Mouse (Mus musculus) forebrain, postnatal 0 days (tissue): ENCODE measurements at regions not wholly inside any gene's neighbourhood (a gene's known extent, or its start where the extent isn't known, plus 50 kb on each side); places are given as distances from the start of the nearest gene placed in this dataset.

Experiments
- ATAC-seq: fragments of 200-750 bp; cut with Nextera tagmentation; 2 replicates; pipeline ENCODE4 v1.8.0; 2017; ENCODE audit warnings: mild to moderate bottlenecking, moderate library complexity
- DNase-seq: peaks from one replicate; pipeline ENCODE4 v3.0.0-alpha.2; 2015
- H3K27ac ChIP-seq: fragments of 300-500 bp; sonication (generic); 2 replicates; pipeline ENCODE4 v1.5.1; 2014; ENCODE audit warnings: low read depth, mild to moderate bottlenecking, antibody characterized with exemption, low read length, moderate library complexity, mixed read lengths
- H3K27me3 ChIP-seq: fragments of 300-500 bp; sonication (generic); 2 replicates; pipeline ENCODE4 v1.6.1; 2014; ENCODE audit warnings: mild to moderate bottlenecking, low read length, mixed read lengths; ENCODE audit not compliant: insufficient read depth
- H3K36me3 ChIP-seq: fragments of 300-500 bp; sonication (generic); 2 replicates; pipeline ENCODE4 v1.6.1; 2014; ENCODE audit warnings: mild to moderate bottlenecking, moderate library complexity; ENCODE audit not compliant: insufficient read depth
- H3K4me1 ChIP-seq: fragments of 300-500 bp; sonication (generic); 2 replicates; pipeline ENCODE4 v1.6.1; 2014; ENCODE audit warnings: antibody characterized with exemption; ENCODE audit not compliant: insufficient read depth
- H3K4me2 ChIP-seq: fragments of 300-500 bp; sonication (generic); 2 replicates; pipeline ENCODE4 v1.6.1; 2014; ENCODE audit warnings: low read depth, mild to moderate bottlenecking, moderate library complexity
- H3K4me3 ChIP-seq: fragments of 300-500 bp; sonication (generic); 2 replicates; pipeline ENCODE4 v1.5.1; 2014; ENCODE audit warnings: low read depth, low read length, mixed read lengths
- H3K9ac ChIP-seq: fragments of 300-500 bp; sonication (generic); 2 replicates; pipeline ENCODE4 v1.6.1; 2014; ENCODE audit warnings: mild to moderate bottlenecking
- H3K9me3 ChIP-seq: fragments of 300-500 bp; sonication (generic); 2 replicates; pipeline ENCODE4 v1.6.1; 2016; ENCODE audit warnings: low read length
- CTCF ChIP-seq: sonication (generic); IDR thresholded peaks from 2 replicates; pipeline ENCODE4 v1.5.1; 2016; ENCODE audit warnings: antibody characterized with exemption, control low read depth, low read depth
- WGBS: fragments of 180-500 bp; shearing (Covaris S2); extraction: QIAGEN DNeasy Blood & Tissue Kit; methylation state at CpG from one replicate; pipeline ENCODE4 v1.1.7; 2014; 5-methylcytosine and 5-hydroxymethylcytosine counted together

DNA sequence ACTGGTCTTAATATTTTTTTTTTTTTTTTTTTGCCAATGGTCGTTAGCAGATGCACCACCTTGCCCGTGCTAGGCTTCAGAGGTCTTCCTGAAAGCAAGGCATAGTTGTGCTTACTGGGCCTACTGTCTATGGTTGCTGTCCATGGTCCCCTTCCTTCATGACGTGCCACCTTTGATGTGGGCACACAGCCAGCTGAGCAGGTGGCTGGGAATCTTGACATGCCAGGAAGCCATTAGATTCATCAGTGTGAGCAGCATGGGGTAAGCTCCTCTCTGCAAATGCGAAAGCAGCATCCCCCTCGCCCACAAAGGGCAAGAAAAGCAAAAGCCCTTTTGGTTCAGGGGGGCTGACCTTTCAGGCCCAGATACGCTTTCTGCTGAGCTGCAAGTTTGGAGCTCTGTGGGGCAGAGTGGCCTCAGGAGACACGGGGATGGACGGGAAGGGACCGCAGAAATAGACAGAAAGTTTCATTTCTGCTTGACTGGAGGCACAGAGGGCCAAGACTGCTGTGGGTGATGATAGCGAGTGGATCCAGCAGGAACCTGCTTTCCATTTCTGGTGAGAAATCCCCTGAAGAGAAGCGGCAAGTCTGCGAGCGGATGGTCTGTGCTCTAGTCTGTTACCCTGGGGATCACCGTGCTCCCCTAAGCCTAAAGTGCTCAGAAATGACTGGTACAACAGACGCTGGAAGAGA is 116.8 kb downstream of the Zfp326 start:
- Histone ChIP-seq H3K9ac (no peak overlapping the region), H3K4me1 (no peaks in the 10 kb centered on the region), H3K9me3 (no peaks in the 10 kb centered on the region), H3K4me2 (no peak overlapping the region), H3K36me3 (no peaks in the 10 kb centered on the region), H3K27ac (no peak overlapping the region), H3K4me3 (no peak overlapping the region), H3K27me3 (no peaks in the 10 kb centered on the region)
- DNase-seq (no peak), ATAC-seq (no peak)
- WGBS: 62% methylated on average over 15 of the region's 15 CpGs
- TF ChIP-seq CTCF: no peak

DNA sequence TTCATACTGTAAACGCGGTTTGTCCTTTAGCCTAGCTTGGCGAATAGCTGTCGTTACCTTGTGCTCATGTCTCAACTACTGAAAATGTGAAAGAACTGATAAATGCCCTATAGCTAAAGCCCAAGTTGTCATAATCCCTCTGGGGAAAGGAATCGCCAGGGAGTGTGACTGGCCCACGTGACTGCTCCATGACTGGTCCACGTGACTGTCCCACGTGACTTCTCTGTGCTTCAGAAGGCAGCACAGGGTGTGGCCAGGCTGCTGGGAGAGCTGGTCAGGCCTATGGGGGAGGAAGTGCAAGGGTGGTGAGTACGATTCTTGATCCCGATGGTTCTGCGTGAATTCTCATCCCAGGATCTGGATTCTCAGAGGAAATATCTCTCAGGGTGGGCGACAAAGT is 114.4 kb downstream of the Zfp326 start:
- Histone ChIP-seq H3K4me2 (no peak overlapping the region), H3K27me3 (no peaks in the 10 kb centered on the region), H3K9me3 (no peaks in the 10 kb centered on the region), H3K9ac (no peak overlapping the region), H3K36me3 (no peaks in the 10 kb centered on the region), H3K4me1 (no peaks in the 10 kb centered on the region), H3K27ac (no peak overlapping the region), H3K4me3 (no peak overlapping the region)
- 87% methylated on average over 12 of the region's 12 CpGs for WGBS
- ATAC-seq (no peak), DNase-seq (no peak)
- no peak for TF ChIP-seq CTCF

DNA sequence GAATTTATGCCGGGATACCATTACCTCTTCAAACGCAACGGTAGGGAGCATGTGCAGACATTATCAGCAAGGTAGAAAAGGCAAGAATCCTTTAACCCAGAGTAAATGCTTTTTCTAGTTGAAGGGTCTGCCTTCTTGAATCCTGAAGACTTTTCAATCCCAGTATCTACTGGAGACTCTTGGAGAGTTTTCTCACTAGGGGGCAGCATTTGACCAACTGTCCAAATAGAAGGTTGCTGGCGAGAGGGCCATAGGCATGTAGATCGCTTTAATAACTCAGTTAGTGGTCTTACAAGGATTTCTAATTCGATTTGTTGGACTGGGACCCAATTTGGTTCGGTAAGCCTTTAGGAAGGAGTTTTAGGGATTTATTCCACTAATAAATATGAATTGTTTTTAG is 110.0 kb downstream of the Zfp326 start:
- no peaks in the 10 kb centered on the region for H3K27me3 ChIP-seq
- DNase-seq: peak; percentile 79
- H3K4me2 ChIP-seq: no peak overlapping the region
- ATAC-seq: no peak
- no peak overlapping the region for H3K27ac ChIP-seq
- H3K36me3 ChIP-seq: no peaks in the 10 kb centered on the region
- H3K4me3 ChIP-seq: no peak overlapping the region
- H3K9ac ChIP-seq: no peak overlapping the region
- H3K4me1 ChIP-seq: no peaks in the 10 kb centered on the region
- H3K9me3 ChIP-seq: no peaks in the 10 kb centered on the region
- WGBS: 39% methylated on average over 7 of the region's 7 CpGs
- TF ChIP-seq CTCF: peak; percentile 69

DNA sequence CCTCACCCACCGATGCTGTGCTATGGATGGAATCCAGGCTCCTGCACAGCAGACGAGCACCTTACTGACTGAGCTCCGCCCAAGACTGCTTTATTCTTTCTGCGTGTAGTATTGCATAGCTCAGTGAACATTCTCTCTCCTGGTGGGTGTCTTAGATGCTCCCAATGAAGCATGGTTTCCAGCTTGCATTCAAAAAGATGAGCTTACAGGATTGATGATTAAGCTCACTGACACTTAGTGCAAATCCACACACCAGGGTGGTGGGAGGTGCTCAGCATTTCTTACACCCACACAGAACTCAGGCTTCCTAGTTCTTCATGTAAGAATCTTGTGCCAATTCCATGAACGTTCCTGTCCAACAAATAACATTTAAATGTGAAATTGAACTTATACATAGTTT is 106.8 kb downstream of the Zfp326 start:
- no peak overlapping the region for H3K9ac ChIP-seq
- ATAC-seq: no peak
- no peak overlapping the region for H3K27ac ChIP-seq
- no peak for DNase-seq
- no peak for TF ChIP-seq CTCF
- H3K9me3 ChIP-seq: no peaks in the 10 kb centered on the region
- H3K4me3 ChIP-seq: no peak overlapping the region
- H3K36me3 ChIP-seq: no peaks in the 10 kb centered on the region
- H3K4me1 ChIP-seq: no peaks in the 10 kb centered on the region
- no peaks in the 10 kb centered on the region; the same call in 1 of the 2 replicates for H3K27me3 ChIP-seq
- 75% methylated on average over 5 of the region's 5 CpGs for WGBS
- no peak overlapping the region for H3K4me2 ChIP-seq

DNA sequence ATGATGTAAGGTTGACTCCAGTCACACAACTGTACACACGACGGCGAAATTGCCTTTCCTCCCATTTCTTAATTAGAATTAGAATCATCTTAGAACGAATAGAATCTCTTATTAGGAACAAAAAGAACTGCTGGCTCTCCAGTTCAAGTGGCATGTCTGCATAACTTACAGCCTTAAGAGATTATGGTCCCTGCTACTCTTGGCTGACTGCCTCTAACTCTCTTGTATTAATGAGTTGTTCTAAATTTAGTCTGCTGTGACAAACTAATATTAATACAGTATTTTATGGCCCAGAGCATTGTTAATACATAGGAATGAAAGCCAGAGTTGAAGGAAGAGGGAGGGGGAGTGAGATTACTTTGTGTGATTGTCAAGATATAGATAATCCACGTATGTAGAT is 100.4 kb downstream of the Zfp326 start:
- no peak overlapping the region for H3K4me2 ChIP-seq
- no peak for TF ChIP-seq CTCF
- no peak overlapping the region for H3K4me3 ChIP-seq
- no peaks in the 10 kb centered on the region for H3K36me3 ChIP-seq
- peaks cover 3% of the 10 kb centered on the region; the same call in 1 of the 2 replicates for H3K27me3 ChIP-seq
- 43% methylated on average over 5 of the region's 5 CpGs for WGBS
- H3K9me3 ChIP-seq: no peaks in the 10 kb centered on the region
- ATAC-seq: no peak
- no peaks in the 10 kb centered on the region for H3K4me1 ChIP-seq
- no peak overlapping the region for H3K27ac ChIP-seq
- DNase-seq: no peak
- H3K9ac ChIP-seq: no peak overlapping the region

DNA sequence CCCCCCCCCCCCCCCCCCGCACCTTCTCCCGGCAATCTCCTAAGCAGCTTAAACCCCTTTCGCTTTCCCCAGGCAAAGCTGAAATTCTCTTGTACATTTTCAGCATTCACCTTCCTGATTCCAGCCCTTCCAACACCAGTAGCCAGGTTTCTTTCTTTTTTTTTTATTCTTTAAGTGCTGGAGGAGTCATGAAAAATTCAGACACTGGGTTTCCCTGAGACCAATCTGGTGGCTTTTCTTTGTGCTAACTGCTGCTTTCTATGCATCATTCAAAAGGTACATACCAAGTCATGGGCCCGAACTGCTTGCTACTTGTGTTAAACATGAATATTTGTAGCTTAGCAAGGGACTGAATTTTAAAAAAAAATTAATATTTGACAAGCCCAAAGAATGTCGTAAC is 99.7 kb downstream of the Zfp326 start:
- Histone ChIP-seq H3K4me3 (no peak overlapping the region), H3K4me1 (no peaks in the 10 kb centered on the region), H3K4me2 (peak overlapping the region; percentile 41), H3K27me3 (peaks cover 3% of the 10 kb centered on the region; the same call in 1 of the 2 replicates), H3K9ac (no peak overlapping the region), H3K36me3 (no peaks in the 10 kb centered on the region), H3K27ac (no peak overlapping the region), H3K9me3 (no peaks in the 10 kb centered on the region)
- ATAC-seq (no peak), DNase-seq (no peak)
- no peak for TF ChIP-seq CTCF
- 36% methylated on average over 5 of the region's 5 CpGs for WGBS

DNA sequence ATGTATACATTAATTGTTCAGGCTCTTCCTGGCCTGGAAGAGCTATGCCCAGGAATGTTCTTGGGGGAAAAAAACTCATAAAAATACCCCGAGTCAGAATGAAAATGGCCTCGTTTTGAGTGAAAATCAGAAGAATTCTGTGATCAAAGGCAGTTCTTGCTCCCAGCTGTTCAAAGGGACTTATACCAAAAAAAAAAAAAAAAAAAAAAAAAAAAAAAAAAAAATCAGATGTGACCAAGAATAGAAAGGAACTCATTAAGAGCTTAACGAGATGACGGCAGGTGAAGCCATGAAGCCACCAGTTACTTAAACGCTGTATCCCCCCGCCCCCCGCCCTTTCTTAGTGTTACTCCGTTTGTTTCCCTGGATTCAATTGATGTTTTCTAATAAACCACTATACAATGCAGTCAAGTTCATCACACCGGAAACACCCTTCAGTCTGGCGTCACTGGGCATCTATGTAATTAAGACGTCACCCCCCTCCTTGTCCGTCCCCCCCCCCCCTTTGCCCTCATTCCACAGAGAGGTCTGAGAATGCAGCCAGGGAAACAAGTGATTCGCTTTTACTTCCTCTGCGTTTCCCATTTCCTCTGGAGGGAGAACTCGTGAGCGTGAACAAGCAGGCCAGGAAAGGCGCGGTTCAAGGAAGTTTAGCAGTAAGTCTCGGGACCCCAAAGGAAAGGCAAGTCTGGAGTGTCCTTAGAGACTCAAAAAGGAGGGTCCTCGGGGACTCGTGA is 99.1 kb downstream of the Zfp326 start:
- ATAC-seq (no peak), DNase-seq (peak; percentile 25)
- peaks cover 3% of the 10 kb centered on the region; the same call in 1 of the 2 replicates for H3K27me3 ChIP-seq
- no peaks in the 10 kb centered on the region for H3K36me3 ChIP-seq
- 11% methylated on average over 21 of the region's 21 CpGs for WGBS
- H3K27ac ChIP-seq: no peak overlapping the region
- H3K9me3 ChIP-seq: no peaks in the 10 kb centered on the region
- peak overlapping the region; percentile 20; the same call in 1 of the 2 replicates for H3K4me3 ChIP-seq
- H3K9ac ChIP-seq: no peak overlapping the region
- no peaks in the 10 kb centered on the region for H3K4me1 ChIP-seq
- TF ChIP-seq CTCF: no peak
- H3K4me2 ChIP-seq: peak overlapping the region; percentile 41
